In genomic region chr8:123422056-123422780, GRCm38 (mm10) we compare ENCODE assay signal across 8 mouse cellular contexts. TPM values are rescaled to one million over a fixed set of nuclear protein-coding genes. Genes with fewer than 3 reads are reported as not detected.
DNase-seq lines count a peak whose midpoint lies in the region; ATAC-seq and TF ChIP-seq lines count a peak whose summit lies in the region.

No protein-coding gene starts in this region.

- 17% methylated on average over 16 of the region's 17 CpGs for WGBS in forebrain, embryonic 16.5 days
- WGBS in hindbrain, embryonic 14.5 days: 19% methylated on average over 17 of the region's 17 CpGs

- peak; percentile 53 for DNase-seq in T-cell, adult 2 months (ENCODE audit: low spot score)
- peak; percentile 78 for DNase-seq in cerebellum, adult 8-10 months
- DNase-seq in hindbrain, embryonic 14.5 days (ENCODE audit: low spot score): peak; percentile 81
- peak; percentile 76 to 78 for DNase-seq in left cerebral cortex, adult 2 months (ENCODE audit: extremely low spot score in 1 of 2, low spot score in 2 of 2)
- DNase-seq in lung, postnatal 4 days: peak; percentile 50 to 74
- DNase-seq in retina, postnatal 7 days (ENCODE audit: low read depth, low spot score): peak; percentile 59

- H3K4me2 ChIP-seq in forebrain, embryonic 16.5 days (ENCODE audit: low read length): no peak overlapping the region
- H3K4me2 ChIP-seq in hindbrain, embryonic 14.5 days (replicated peaks): peak overlapping the region; percentile 36

- ATAC-seq in forebrain, embryonic 16.5 days: peak; percentile 71
- ATAC-seq in hindbrain, embryonic 14.5 days (ENCODE audit: low FRiP score): peak; percentile 42; the same call in 1 of the 2 replicates
- ATAC-seq in activated CD4-positive, CD25-positive, alpha-beta regulatory T cell, adult 4 months: no peak

- intact Hi-C loops in left cerebral cortex, adult 2 months (cut with DNase I): no loop called here

- peaks cover 5% of the 10 kb centered on the region; the same call in 1 of the 2 replicates for H3K9me3 ChIP-seq in forebrain, embryonic 16.5 days (ENCODE audit: control insufficient read depth, low read length)
- H3K9me3 ChIP-seq in hindbrain, embryonic 14.5 days (ENCODE audit: control insufficient read depth, low read length): peaks cover 9% of the 10 kb centered on the region

- no peak overlapping the region for H3K27ac ChIP-seq in forebrain, embryonic 16.5 days (ENCODE audit: low read length)
- peak overlapping the region; percentile 53; the same call in 1 of the 2 replicates for H3K27ac ChIP-seq in hindbrain, embryonic 14.5 days
- peak overlapping the region; percentile 5 for H3K27ac ChIP-seq in left cerebral cortex, adult 2 months

- TF ChIP-seq CTCF in left cerebral cortex, adult 2 months (IDR thresholded peaks at IDR 0.05): peak; percentile 84

- no peaks in the 10 kb centered on the region for H3K27me3 ChIP-seq in forebrain, embryonic 16.5 days (replicated peaks; ENCODE audit: control insufficient read depth, insufficient read depth, low read length)
- no peaks in the 10 kb centered on the region for H3K27me3 ChIP-seq in hindbrain, embryonic 14.5 days (ENCODE audit: control insufficient read depth, insufficient read depth, low read length)

- no peak overlapping the region for H3K4me3 ChIP-seq in forebrain, embryonic 16.5 days (replicated peaks; ENCODE audit: low read length)
- no peak overlapping the region for H3K4me3 ChIP-seq in hindbrain, embryonic 14.5 days (replicated peaks; ENCODE audit: low read length)
- no peak overlapping the region for H3K4me3 ChIP-seq in left cerebral cortex, adult 2 months

- peaks cover 5% of the 10 kb centered on the region for H3K4me1 ChIP-seq in forebrain, embryonic 16.5 days (replicated peaks; ENCODE audit: control insufficient read depth, insufficient read depth, low read length)
- peaks cover 3% of the 10 kb centered on the region for H3K4me1 ChIP-seq in hindbrain, embryonic 14.5 days (replicated peaks; ENCODE audit: control insufficient read depth, insufficient read depth, low read length)

- peaks cover 35% of the 10 kb centered on the region for H3K36me3 ChIP-seq in forebrain, embryonic 16.5 days (ENCODE audit: control insufficient read depth, insufficient read depth)
- H3K36me3 ChIP-seq in hindbrain, embryonic 14.5 days (replicated peaks; ENCODE audit: control insufficient read depth, insufficient read depth): peaks cover 63% of the 10 kb centered on the region

- H3K9ac ChIP-seq in forebrain, embryonic 16.5 days (replicated peaks; ENCODE audit: low read depth, low read length): no peak overlapping the region
- H3K9ac ChIP-seq in hindbrain, embryonic 14.5 days: no peak overlapping the region; the same call in 1 of the 2 replicates

RNA-seq across cellular contexts. Expression of gene Def8, which starts 1.1 kb away (rescaled TPM):
- polyA plus RNA-seq in forebrain, embryonic 16.5 days (2015; fragmentation: Nextera tagmentation; extraction: Ambion mirVana): 43.9 and 48.3 TPM in 2 replicates
- 45.3 and 52.2 TPM in 2 replicates for polyA plus RNA-seq in hindbrain, embryonic 14.5 days (2014; fragmentation: Nextera tagmentation; extraction: Ambion mirVana)
- 10 to 100 TPM; 55.0 to 55.5 TPM for total RNA-seq in left cerebral cortex, adult 2 months (2021)
- polyA plus RNA-seq in activated CD4-positive, CD25-positive, alpha-beta regulatory T cell, adult 4 months (2017; shearing (Covaris generic)): 10 to 100 TPM in 1 of 2 experiments, 1 to 10 TPM in 1; 5.6 to 11.1 TPM

RNA-seq across cellular contexts. Expression of gene Tubb3, which starts 11.0 kb away (rescaled TPM):
- 1,828 and 2,004 TPM in 2 replicates for polyA plus RNA-seq in forebrain, embryonic 16.5 days (2015; fragmentation: Nextera tagmentation; extraction: Ambion mirVana)
- 1,715 and 1,766 TPM in 2 replicates for polyA plus RNA-seq in hindbrain, embryonic 14.5 days (2014; fragmentation: Nextera tagmentation; extraction: Ambion mirVana)
- 100 to 1,000 TPM; 373 to 377 TPM for total RNA-seq in left cerebral cortex, adult 2 months (2021)
- polyA plus RNA-seq in activated CD4-positive, CD25-positive, alpha-beta regulatory T cell, adult 4 months (2017; shearing (Covaris generic)): under 1 TPM; 0.53 to 0.68 TPM

RNA-seq across cellular contexts. Expression of gene Mc1r, which starts 15.3 kb away (rescaled TPM):
- polyA plus RNA-seq in forebrain, embryonic 16.5 days (2015; fragmentation: Nextera tagmentation; extraction: Ambion mirVana): 0.09 and 0.12 TPM in 2 replicates
- polyA plus RNA-seq in hindbrain, embryonic 14.5 days (2014; fragmentation: Nextera tagmentation; extraction: Ambion mirVana): 0.10 and 0.21 TPM in 2 replicates
- total RNA-seq in left cerebral cortex, adult 2 months (2021): under 1 TPM; 0.18 to 0.19 TPM
- not detected for polyA plus RNA-seq in activated CD4-positive, CD25-positive, alpha-beta regulatory T cell, adult 4 months (2017; shearing (Covaris generic))

RNA-seq across cellular contexts. Expression of gene Tcf25, which starts 48.7 kb away (rescaled TPM):
- 283 and 303 TPM in 2 replicates for polyA plus RNA-seq in forebrain, embryonic 16.5 days (2015; fragmentation: Nextera tagmentation; extraction: Ambion mirVana)
- 371 and 380 TPM in 2 replicates for polyA plus RNA-seq in hindbrain, embryonic 14.5 days (2014; fragmentation: Nextera tagmentation; extraction: Ambion mirVana)
- total RNA-seq in left cerebral cortex, adult 2 months (2021): 100 to 1,000 TPM; 586 to 610 TPM
- polyA plus RNA-seq in activated CD4-positive, CD25-positive, alpha-beta regulatory T cell, adult 4 months (2017; shearing (Covaris generic)): 10 to 100 TPM; 84.9 to 92.3 TPM

RNA-seq across cellular contexts. Expression of gene Afg3l1, which starts 55.5 kb away (rescaled TPM):
- 52.3 and 54.4 TPM in 2 replicates for polyA plus RNA-seq in forebrain, embryonic 16.5 days (2015; fragmentation: Nextera tagmentation; extraction: Ambion mirVana)
- 31.6 and 36.5 TPM in 2 replicates for polyA plus RNA-seq in hindbrain, embryonic 14.5 days (2014; fragmentation: Nextera tagmentation; extraction: Ambion mirVana)
- total RNA-seq in left cerebral cortex, adult 2 months (2021): 10 to 100 TPM; 26.3 to 31.1 TPM
- polyA plus RNA-seq in activated CD4-positive, CD25-positive, alpha-beta regulatory T cell, adult 4 months (2017; shearing (Covaris generic)): 10 to 100 TPM; 31.5 to 36.9 TPM

Comparison
In these comparisons a context has a peak if more than half of its experiments do, and no peak if none do; other contexts are left out.
1. RNA of gene Tubb3, which starts 11.0 kb away (polyA plus RNA-seq): 1,828 to 2,004 TPM in forebrain, embryonic 16.5 days and 1,715 to 1,766 TPM in hindbrain, embryonic 14.5 days; 0.53 to 0.68 TPM in activated CD4-positive, CD25-positive, alpha-beta regulatory T cell, adult 4 months; every median in the first group is over 1,000 times any median in the second.
2. Peak in every context shown above with its lines, with median percentiles within 50 percentile points of each other: DNase-seq.